Mouse (Mus musculus): Measurements from ENCODE around the gene Caml.
A peak's percentile ranks its signal among the peaks of the same experiment; 100 is the strongest.
"Not testable (repeated sequence)": the region's sequence is repeated elsewhere in the genome, so short reads cannot be mapped to it uniquely, and the experiment has no call there.

Caml gene

GRCm38 (mm10) chr13:55622649-55623541 is at the start of gene Caml:
Gene Caml, plus strand, starts transcription at chr13:55623005.
- DNase-seq (ENCODE audit: low spot score in 2 of 2) = peak; percentile 86 to 88

DNA sequence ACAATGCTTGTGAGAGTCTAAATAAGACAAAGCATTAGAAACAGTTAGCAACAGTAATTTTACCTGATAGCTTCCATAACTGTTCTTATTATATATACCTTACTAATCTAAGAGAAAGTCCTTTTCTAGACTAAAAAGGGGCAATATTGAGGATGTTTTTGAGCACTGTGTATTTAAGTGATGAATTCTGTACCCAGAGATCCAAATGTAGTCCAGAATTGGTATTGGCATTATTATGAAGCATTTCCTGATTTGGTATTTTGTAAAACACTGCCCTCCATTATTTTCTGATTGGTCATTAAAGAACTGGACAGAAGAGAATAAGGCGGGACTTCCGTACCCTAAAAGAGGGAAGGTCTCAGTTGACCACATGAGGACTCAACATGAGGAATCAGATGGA is 49.4 kb upstream of the Caml start, which contains the start of gene Tmed9:
Gene Tmed9, plus strand, starts transcription at position 301 of the 400 bp plus-strand sequence.
- DNase-seq (ENCODE audit: low spot score in 2 of 2) = no peak

GRCm38 (mm10) chr13:55574321-55574720 is 48.5 kb upstream of the Caml start:
- DNase-seq (ENCODE audit: low spot score in 2 of 2) = no peak

- no peak for DNase-seq (ENCODE audit: low spot score in 2 of 2)
Measured at GRCm38 (mm10) chr13:55575932-55576331, 46.9 kb upstream of the Caml start.

DNA sequence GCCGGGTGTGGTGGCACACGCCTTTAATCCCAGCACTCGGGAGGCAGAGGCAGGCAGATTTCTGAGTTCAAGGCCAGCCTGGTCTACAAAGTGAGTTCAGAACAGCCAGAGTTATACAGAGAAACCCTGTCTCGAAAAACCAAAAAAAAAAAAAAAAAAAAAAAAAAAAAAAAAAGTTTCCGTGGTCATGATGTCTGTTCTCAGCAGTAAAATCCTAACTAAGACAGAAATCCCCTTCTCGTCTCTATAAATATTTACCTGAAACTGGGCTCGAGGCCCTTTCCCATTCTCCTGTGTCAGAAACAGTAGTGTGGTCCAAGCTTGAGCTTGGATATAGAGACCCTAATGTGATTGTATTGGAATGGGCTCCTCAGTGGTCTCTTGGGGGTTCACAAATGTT is 45.9 kb upstream of the Caml start:
- not testable (repeated sequence) for DNase-seq (ENCODE audit: low spot score in 2 of 2)

DNA sequence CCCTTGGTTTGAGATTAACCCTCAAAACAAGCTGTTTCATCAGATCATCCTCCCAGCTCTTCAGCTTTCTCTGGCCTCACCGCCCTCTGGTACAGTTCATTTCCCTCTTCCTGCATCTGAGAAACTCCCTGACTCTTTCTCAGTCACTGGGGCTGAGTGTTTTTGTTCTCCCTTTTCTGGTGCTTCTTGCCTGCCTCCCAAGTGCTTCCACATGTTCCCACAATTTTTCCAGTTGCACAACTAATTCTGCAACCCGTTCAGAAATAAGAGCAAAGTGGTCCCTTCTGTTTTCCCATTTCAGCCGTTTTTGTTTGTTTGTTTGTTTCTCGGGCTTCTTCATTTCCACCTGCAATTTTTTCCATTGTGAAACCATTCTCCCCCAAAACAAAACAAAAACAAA is 44.7 kb upstream of the Caml start:
- no peak for DNase-seq (ENCODE audit: low spot score in 2 of 2)

DNA sequence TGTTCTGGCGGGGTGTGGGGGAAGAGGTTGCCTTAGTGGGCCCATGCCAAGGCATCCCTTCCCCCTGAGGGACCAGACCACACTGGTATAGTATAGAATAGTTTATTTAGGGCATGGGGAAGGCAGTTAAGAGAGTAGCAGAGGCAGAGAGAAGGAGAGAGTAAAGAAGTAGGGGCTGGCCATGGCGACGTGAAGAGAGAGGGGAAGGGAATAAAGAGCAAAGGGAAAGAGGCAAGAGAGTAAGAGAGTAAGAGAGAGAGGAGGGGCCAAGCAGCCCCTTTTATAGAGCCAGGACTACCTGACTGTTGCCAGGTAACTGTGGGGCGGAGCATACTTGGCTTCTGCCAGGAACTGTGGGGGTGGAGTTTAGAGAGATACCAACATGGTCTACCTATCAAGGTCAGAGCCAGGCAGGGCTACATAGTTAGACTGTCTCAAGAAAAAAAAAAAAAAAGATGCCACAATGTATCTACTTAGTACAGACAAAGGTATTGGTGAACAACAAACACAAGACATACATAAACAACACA is 30.8 kb upstream of the Caml start:
- no peak for DNase-seq (ENCODE audit: low spot score in 2 of 2)

GRCm38 (mm10) chr13:55592512-55593253 is 30.1 kb upstream of the Caml start:
- DNase-seq (ENCODE audit: low spot score in 2 of 2) = peak; percentile 92 to 95

DNA sequence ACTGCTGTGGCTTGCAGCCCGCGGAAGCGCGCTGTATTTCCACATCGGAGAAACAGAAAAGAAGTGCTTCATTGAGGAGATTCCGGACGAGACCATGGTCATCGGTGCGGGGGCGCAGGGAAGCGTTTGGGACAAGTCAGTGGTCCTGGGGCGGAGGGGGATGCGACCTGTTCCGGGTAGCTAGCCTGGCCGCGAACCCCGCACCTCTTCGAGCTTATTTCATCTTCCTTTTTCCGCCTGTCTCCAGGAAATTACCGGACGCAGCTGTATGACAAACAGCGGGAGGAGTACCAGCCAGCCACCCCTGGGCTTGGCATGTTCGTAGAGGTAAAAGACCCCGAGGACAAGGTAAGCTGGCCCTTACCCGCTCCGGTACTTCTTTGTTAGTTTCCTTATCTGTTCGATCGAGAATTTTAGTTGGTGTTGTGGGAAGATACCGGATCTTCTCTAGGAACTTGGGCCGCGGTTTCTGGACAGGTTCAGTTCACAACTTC is 29.5 kb upstream of the Caml start:
- no peak for DNase-seq (ENCODE audit: low spot score in 2 of 2)

DNA sequence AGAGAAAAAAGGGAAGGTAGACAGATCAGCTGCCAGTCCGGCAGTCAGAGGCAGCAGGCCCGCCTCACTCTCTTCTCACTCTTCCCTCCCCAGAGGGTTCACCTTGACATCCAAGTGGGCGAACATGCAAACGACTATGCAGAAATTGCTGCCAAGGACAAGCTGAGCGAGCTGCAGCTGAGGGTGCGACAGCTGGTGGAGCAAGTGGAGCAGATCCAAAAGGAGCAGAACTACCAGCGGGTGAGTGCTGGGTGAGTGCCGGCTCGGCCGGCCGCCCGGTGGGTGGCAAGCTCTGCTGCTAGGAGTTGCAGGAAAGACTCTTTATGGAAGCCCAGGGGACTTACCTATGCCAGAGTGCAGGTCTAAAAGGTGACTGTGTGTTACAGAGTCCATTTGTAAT is 27.4 kb upstream of the Caml start:
- DNase-seq (ENCODE audit: low spot score in 2 of 2) = no peak

- DNase-seq (ENCODE audit: low spot score in 2 of 2) = no peak
Measured at GRCm38 (mm10) chr13:55596802-55597201, 26.0 kb upstream of the Caml start.

DNA sequence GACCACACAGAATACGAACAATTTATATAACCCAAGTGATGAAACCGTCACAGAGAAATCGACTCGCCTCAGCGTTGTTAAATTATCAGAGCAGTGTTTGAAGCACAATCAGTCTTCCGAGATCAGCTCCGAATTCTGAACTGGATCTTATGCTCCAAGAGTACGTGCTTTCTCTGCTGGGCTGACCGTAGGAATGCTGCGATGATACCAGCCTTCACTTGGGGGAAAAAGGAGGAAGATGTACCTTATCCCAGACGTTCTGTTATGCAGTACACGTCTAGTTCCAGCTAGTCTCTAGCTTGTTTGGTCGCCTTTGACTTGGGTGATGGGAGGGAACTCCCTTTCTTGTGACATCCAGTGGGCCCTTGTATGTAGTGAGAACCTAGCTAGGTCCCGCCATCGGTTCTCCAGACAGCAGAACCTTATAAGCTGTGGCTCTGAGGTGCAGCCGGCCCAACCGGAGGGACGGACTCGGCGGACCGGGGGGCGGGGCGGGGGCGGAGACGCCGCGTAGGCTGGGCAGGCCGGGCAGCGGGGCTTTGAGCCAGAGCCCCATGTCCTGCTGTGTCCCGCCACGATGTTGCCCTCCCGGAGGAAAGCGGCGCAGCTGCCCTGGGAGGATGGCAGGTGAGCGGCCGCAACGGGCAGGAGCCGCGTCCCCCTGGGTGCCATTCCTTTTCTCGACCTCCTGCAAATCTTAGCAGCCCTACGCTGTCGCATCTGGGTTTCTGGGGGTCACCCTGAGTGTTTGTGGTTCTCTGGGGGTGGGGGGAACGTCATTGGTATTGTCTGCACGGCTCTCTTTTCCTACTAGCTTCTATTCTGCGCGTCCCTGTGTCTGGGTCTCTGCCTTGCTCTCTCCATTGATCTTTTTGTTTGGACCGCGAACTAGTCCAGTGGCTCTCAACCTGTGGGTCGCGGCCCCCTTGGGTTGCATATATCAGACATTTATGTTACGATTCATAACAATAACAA is 23.0 kb upstream of the Caml start, which contains the start of gene B4galt7:
Gene B4galt7, plus strand, starts transcription at position 331 of the 975 bp plus-strand sequence.
- DNase-seq (ENCODE audit: low spot score in 2 of 2) = peak; percentile 78 to 86

DNA sequence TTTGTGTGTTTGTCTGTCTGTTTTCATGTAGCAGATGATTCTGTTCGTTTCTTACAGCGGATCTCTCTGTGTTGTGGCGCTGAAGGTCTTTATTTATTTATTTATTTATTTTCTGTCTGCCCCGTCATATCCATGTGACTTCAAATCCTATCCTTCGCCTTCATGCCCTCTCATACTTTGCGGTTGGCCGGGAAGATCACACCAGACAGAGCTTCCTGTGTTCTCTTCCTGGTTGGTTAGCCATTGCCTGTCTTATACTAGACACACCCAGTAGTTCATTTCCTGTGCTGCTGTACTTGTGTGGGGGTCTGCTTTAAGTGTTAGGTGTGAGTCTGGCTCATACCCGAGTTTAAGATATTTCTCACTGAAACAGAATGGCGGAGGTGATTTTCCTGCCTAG is 22.1 kb upstream of the Caml start:
- no peak for DNase-seq (ENCODE audit: low spot score in 2 of 2)

DNA sequence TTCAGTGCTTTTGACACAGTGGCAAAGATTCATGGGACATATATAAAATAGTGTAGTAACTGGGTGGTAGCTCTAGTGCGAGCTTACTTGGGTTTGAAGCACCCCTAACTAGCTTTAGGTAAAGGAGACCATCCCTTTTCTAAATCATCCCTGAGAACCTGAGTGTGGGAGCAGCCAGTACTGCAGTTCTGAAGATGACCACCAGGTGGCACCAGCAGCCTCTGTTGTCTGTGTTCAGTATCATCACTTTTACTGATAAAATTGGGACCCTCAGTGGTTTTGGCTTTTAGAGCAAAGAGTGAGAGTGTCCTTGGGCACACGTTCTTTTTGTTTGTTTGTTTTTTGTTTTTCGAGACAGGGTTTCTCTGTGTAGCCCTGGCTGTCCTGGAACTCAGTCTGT is 21.2 kb upstream of the Caml start:
- DNase-seq (ENCODE audit: low spot score in 2 of 2) = peak; percentile 68 to 71

GRCm38 (mm10) chr13:55604606-55605005 is 18.2 kb upstream of the Caml start:
- no peak for DNase-seq (ENCODE audit: low spot score in 2 of 2)

GRCm38 (mm10) chr13:55606899-55607623 is 15.7 kb upstream of the Caml start:
- no peak for DNase-seq (ENCODE audit: low spot score in 2 of 2)

GRCm38 (mm10) chr13:55607624-55608006 is 15.2 kb upstream of the Caml start:
- no peak for DNase-seq (ENCODE audit: low spot score in 2 of 2)

- no peak for DNase-seq (ENCODE audit: low spot score in 2 of 2)
Measured at GRCm38 (mm10) chr13:55611996-55612395, 10.8 kb upstream of the Caml start.

GRCm38 (mm10) chr13:55613471-55613870 is 9.3 kb upstream of the Caml start:
- no peak for DNase-seq (ENCODE audit: low spot score in 2 of 2)

DNA sequence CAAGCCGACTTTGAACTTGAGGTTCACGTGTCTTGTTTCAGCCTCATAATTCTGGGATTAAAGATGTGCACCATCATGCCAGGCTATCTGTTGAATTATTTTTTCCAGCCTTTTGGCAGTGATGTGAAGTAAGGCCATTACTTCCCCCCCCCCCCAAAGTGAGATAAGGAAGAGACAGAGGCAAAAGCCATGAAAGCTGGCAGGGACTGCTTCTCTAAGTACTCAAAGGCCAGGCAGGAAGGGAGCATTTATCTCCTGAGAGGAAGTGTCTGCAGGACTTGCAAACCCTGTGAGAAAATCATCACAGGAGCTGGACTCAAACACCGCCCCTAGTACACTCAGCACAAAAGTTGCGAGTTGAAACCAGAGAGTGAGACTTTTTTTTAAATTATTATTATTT is 3.5 kb upstream of the Caml start:
- DNase-seq (ENCODE audit: low spot score in 2 of 2) = no peak
